Mouse (Mus musculus): ENCODE data around the gene Gpbp1l1. TPM values are rescaled to one million over a fixed set of nuclear protein-coding genes. Genes with fewer than 3 reads are reported as not detected.
A peak's percentile ranks its signal among the peaks of the same experiment; 100 is the strongest.

Gene Gpbp1l1
- total and polyA plus RNA-seq, 3 experiments: 31.3 to 60.2 (median 34.7) TPM

- Histone ChIP-seq H3K4me1 (ENCODE audit: control insufficient read depth in 1 of 2, insufficient read depth in 2 of 2) (peaks cover 4 to 27% of the 10 kb centered on the region in 2 experiments; a peak in 3 of 4 replicates), H3K4me3 (replicated peaks in 1 of 3; ENCODE audit: low read depth in 2 of 3, low read length in 2 of 3, poor library complexity in 1 of 3) (peak overlapping the region; percentile 90 to 99 (median 97)), H3K9me3 (replicated peaks; ENCODE audit: low read length) (no peaks in the 10 kb centered on the region), H3K4me2 (ENCODE audit: insufficient read depth, low read depth, poor library complexity, severe bottlenecking) (peak overlapping the region; percentile 93), H3K9ac (ENCODE audit: insufficient read depth, low read depth) (peak overlapping the region; percentile 85), H3K27me3 (replicated peaks) (no peaks in the 10 kb centered on the region), H3K27ac (ENCODE audit: insufficient read depth, low read depth) (peak overlapping the region; percentile 82), H3K36me3 (replicated peaks in 1 of 2; ENCODE audit: control insufficient read depth in 1 of 2, insufficient read depth in 1 of 2, low read length in 1 of 2) (peaks cover 0 to 22% of the 10 kb centered on the region in 2 experiments), H3K79me2 (replicated peaks; ENCODE audit: control insufficient read depth, extremely low read depth, insufficient read depth, poor library complexity, severe bottlenecking) (peaks cover 41% of the 10 kb centered on the region)
- TF ChIP-seq MYC (IDR thresholded peaks at IDR 0.05; ENCODE audit: low read depth, low read length) (no peak), SIN3A (IDR thresholded peaks at IDR 0.05; ENCODE audit: low read length) (peak; percentile 64), KAT2A (IDR thresholded peaks at IDR 0.05; ENCODE audit: insufficient replicate concordance, low read length) (0 out of 2 replicates have a peak, but pooled peaks have one; percentile 13), CHD2 (IDR thresholded peaks at IDR 0.05; ENCODE audit: low read length) (no peak), EP300 (IDR thresholded peaks at IDR 0.05; ENCODE audit: low read length) (no peak), USF2 (conservative IDR thresholded peaks at IDR 0.05; ENCODE audit: low read depth, low read length) (no peak), NELFE (IDR thresholded peaks at IDR 0.05; ENCODE audit: low read depth, low read length) (no peak), ZKSCAN1 (IDR thresholded peaks at IDR 0.05; ENCODE audit: borderline replicate concordance, low read depth, low read length) (no peak), ZNF384 (IDR thresholded peaks at IDR 0.05; ENCODE audit: low read depth, low read length) (peak; percentile 95), ZMIZ1 (IDR thresholded peaks at IDR 0.05; ENCODE audit: low read depth, low read length) (no peak), SMC3 (IDR thresholded peaks at IDR 0.05; ENCODE audit: low read depth, low read length) (no peak), MXI1 (IDR thresholded peaks at IDR 0.05; ENCODE audit: low read depth, low read length) (peak; percentile 70), TCF12 (IDR thresholded peaks at IDR 0.05; ENCODE audit: low read depth, low read length) (no peak), USF1 (IDR thresholded peaks at IDR 0.05; ENCODE audit: low read depth, low read length) (no peak), ETS1 (conservative IDR thresholded peaks at IDR 0.05; ENCODE audit: low read depth, low read length) (no peak), CTCF (conservative IDR thresholded peaks at IDR 0.05 in 1 of 2, IDR thresholded peaks at IDR 0.05 in 1 of 2; ENCODE audit: low read depth in 2 of 2, low read length in 2 of 2) (peak in 1 of 2 experiments; percentile 24; a peak in 1 of 4 replicates), IRF4 (IDR thresholded peaks at IDR 0.05; ENCODE audit: low read depth, low read length) (peak; percentile 25; the same call in 1 of the 2 replicates), MEF2A (IDR thresholded peaks at IDR 0.05; ENCODE audit: borderline replicate concordance, low read depth, low read length) (no peak; the same call in 1 of the 2 replicates), UBTF (IDR thresholded peaks at IDR 0.05; ENCODE audit: low read depth, low read length) (no peak), JUND (conservative IDR thresholded peaks at IDR 0.05; ENCODE audit: low read depth, low read length) (no peak), POLR2AphosphoS2 (IDR thresholded peaks at IDR 0.05; ENCODE audit: low read depth, low read length) (no peak), MAZ (IDR thresholded peaks at IDR 0.05; ENCODE audit: low read depth, low read length) (peak; percentile 55; the same call in 1 of the 2 replicates), CHD1 (IDR thresholded peaks at IDR 0.05; ENCODE audit: low read depth, low read length) (no peak), ZC3H11A (IDR thresholded peaks at IDR 0.05; ENCODE audit: low read depth, low read length) (no peak), BHLHE40 (IDR thresholded peaks at IDR 0.05; ENCODE audit: low read depth, low read length) (no peak), E2F4 (IDR thresholded peaks at IDR 0.05; ENCODE audit: insufficient replicate concordance, low read depth, low read length) (peak; percentile 94), JUN (IDR thresholded peaks at IDR 0.05; ENCODE audit: insufficient read depth, low read depth, low read length) (no peak), MAFK (IDR thresholded peaks at IDR 0.05; ENCODE audit: insufficient replicate concordance, low read length) (no peak), RAD21 (IDR thresholded peaks at IDR 0.05; ENCODE audit: low read depth, low read length) (no peak), HCFC1 (IDR thresholded peaks at IDR 0.05; ENCODE audit: low read depth, low read length) (no peak), ELF1 (IDR thresholded peaks at IDR 0.05; ENCODE audit: low read depth, low read length) (no peak), GABPA (IDR thresholded peaks at IDR 0.05; ENCODE audit: insufficient replicate concordance, low read depth, low read length) (no peak), RCOR1 (conservative IDR thresholded peaks at IDR 0.05; ENCODE audit: low read depth, low read length) (no peak), POLR2A (IDR thresholded peaks at IDR 0.05; ENCODE audit: low read depth, low read length) (no peak), PAX5 (IDR thresholded peaks at IDR 0.05; ENCODE audit: low read length) (no peak), MAX (IDR thresholded peaks at IDR 0.05; ENCODE audit: low read length) (peak; percentile 51; the same call in 1 of the 2 replicates), NRF1 (IDR thresholded peaks at IDR 0.05; ENCODE audit: low read depth, low read length) (no peak), TBP (conservative IDR thresholded peaks at IDR 0.05; ENCODE audit: low read depth, low read length) (no peak)
- in situ Hi-C loops (cut with MboI; ENCODE audit: low pct_ligation_motif_present, low pct_unique_long_range_greater_than_20kb, low sequenced_read_pairs) (no loop called here), dilution Hi-C loops (cut with MboI; ENCODE audit: extremely low pct_ligation_motif_present, extremely low pct_unique_long_range_greater_than_20kb, low sequenced_read_pairs) (no loop called here)
- DNase-seq (ENCODE audit: extremely low read depth): peak; percentile 96
Observed at GRCm38 (mm10) chr4:116626658-116627358, 69.3 kb downstream of the Gpbp1l1 start.

Data from CH12.LX (cell line).